Mouse (Mus musculus): ENCODE measurements at regions not wholly inside any gene's neighbourhood (a gene's known extent, or its start where the extent isn't known, plus 50 kb on each side); places are given as distances from the start of the nearest gene placed in this dataset.

DNA sequence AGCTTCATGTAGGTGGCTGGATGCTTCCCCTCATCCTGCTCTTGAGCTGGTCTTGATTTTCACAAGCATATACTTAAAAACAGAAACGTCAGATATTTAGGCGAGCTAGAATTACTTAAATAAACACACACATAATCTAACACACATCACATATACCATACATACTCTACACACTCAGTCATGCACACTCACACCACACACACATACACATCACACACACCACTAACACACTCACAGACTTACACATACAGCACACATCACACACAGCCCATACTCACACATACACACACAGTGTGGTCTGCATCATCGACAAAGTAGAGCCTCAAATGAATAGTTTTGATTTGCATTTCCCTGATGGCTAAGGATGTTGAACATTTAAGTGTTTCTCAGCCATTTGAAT, 116.9 kb downstream of the Spry2 start:
- no peak for DNase-seq (ENCODE audit: low spot score)

- no peak for DNase-seq (ENCODE audit: low spot score)
Measured at GRCm38 (mm10) chr14:105779349-105779748, 117.3 kb downstream of the Spry2 start.

DNA sequence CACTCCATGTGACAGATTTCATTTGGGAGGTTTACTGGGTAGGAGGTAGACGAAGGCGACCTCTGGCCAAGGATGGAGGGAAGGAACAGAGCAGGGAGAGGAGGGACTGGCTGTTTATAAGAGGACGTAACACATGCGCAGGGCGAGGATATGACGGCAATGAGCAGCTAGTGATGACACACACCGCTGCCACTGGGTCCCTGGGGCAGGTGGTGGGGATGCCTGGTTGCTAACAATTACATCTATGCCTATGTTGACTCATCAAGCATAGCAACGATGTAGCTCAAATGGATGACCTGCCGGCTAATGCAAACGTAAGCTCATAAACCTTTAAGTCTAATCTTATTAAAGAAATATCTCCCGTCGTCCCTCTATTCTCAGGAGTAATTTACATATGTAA, 122.9 kb downstream of the Spry2 start:
- no peak for DNase-seq (ENCODE audit: low spot score)

DNA sequence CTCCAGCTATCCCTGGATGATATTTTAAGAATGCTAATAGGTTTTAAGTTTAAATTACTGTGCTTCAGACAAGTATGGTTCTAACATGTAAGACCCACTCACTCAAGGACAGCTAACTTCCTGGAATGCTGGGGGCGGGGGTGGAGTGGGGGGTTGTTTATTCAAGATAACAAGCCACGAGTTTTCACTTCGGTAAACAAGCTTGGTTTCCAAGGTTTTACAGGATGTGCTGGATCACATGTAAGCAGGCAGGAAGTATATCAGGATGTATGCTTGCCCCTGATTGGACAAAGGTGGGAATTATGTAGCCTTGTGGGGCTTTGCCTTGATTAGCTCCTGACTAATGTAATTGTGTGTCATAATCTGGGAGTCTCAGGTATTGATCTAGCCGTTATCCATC, 129.5 kb downstream of the Spry2 start:
- no peak for DNase-seq (ENCODE audit: low spot score)

GRCm38 (mm10) chr14:105752509-105753375, 143.9 kb downstream of the Spry2 start:
- DNase-seq (ENCODE audit: low spot score): no peak

DNA sequence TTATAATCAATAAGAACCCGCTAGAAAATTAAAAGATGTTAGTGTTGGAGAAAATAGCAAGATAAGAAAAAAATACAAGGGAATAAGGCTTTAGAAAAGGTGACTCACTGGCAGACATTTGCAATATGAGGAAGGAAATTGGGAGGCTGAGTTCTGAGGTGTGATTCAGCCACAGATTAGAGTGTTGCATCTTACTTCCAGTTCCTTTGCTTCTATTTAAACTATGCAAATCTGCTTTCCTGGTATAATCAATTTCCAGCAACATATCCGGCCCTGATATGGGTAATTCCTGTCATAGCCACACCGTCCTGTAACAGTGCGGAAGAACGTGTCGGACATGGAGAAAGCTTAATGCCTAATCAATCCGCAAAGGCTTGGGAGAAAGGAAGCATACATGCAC, 144.9 kb downstream of the Spry2 start:
- DNase-seq (ENCODE audit: low spot score): no peak

DNA sequence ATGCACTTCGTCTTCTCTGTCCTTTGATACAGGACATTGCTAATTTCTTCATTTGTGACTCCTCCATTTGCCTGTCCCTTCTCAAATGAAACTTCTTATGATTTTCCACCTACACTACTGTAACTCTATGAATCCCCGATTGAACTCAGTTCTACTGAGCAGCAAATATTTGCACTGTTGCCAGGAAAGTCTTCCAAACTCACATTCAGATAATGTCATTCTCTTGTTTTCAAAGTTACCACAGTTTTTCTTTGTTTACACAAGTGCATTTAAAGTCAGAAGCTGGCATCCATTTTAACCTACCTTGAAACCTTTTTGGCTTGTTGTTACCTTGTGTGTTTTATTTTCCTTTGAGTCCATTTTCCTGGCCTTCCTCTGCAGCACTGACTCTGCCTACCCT, 152.0 kb downstream of the Spry2 start:
- no peak for DNase-seq (ENCODE audit: low spot score)

DNA sequence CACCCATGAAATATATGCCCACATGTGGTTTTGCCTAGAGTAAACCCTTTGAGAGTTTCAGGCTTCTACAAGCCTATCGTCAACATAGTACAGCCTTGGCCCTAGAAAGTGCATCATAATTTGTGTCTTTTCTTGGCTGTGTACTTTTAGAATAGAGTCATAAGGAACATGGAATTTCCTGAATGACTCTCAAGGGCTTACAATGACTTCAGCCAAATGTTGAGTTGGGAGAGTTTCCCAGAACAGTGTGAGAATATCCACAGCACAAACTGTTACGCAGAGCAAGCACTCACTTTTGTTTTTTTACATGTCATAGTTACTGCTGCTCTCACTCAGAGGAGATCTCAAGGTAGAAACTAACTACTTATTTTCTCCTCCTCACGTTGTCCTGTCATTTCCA, 152.5 kb downstream of the Spry2 start:
- no peak for DNase-seq (ENCODE audit: low spot score)

GRCm38 (mm10) chr14:105740889-105741288, 155.7 kb downstream of the Spry2 start:
- no peak for DNase-seq (ENCODE audit: low spot score)

DNA sequence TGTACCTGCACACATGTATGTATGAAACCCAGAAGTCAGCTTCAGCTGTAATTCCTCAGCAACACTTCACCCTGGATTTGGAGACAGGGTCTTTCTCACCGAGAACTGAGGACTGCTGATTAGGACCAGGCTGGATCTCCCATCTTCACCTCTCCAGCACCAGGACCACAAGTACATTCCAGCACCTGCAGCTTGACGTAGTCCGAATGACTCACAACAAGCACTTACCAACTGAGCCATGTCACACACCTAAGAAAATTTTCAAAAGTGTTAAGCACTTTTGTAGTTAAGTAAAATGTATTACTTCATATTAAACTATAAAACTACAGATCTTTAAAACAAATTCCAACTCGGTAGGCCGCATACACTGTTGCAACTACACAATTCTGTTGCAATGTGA, 158.1 kb downstream of the Spry2 start:
- no peak for DNase-seq (ENCODE audit: low spot score)

- no peak for DNase-seq (ENCODE audit: low spot score)
Measured at GRCm38 (mm10) chr14:105736352-105736751, 160.3 kb downstream of the Spry2 start.

DNA sequence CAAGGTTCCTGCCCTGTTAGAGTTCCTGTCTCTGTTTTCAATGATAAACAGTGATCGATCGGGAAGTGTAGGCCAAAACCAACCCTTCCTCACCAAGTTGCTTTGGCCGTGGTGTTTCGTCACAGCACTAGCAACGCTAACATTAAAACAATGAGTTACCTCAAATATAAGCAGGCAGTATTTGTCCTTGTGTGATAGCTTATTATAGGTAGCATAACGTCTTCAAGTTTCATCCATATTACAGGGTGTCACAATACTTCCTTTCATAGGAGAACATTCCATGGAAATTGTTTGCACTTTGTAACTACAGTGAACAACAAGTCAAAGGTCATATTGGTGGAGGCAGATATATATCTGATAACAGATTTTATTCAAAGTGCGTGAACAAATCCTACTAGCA, 162.3 kb downstream of the Spry2 start:
- DNase-seq (ENCODE audit: low spot score): no peak

DNA sequence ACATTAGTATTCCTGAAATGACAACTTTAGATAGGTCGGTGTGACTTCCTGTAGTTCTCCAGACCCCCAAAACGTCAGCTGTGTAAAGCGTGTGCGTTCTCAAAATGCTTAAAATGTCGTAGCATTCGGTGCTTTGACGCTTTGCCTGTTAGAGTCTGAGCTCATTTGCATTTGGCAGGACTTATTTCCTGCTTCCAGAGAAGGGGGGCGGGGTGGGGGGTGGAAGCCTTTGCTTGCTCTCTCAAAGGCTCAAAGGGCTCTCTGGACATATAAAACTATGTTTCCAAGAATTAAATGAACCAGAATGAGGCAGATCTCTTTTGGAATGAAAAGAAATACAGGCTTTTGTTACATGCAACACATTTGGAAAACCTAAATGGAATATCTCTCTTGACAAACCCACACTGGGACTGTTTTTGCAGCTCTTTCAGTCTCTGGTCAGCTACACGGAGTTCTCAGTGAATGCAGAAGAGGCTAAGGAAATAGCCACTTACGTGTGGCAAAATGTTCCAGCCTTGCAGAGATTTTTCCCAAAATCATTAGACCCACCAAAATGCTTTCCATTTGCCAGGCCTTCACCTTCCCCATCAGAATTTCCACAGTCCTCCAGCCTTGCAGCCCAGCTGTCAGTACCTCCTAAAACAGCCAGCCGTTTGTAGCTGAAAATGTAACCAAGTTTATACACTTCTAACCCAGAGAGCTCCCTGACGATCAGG, 163.4 kb downstream of the Spry2 start:
- no peak for DNase-seq (ENCODE audit: low spot score)

DNA sequence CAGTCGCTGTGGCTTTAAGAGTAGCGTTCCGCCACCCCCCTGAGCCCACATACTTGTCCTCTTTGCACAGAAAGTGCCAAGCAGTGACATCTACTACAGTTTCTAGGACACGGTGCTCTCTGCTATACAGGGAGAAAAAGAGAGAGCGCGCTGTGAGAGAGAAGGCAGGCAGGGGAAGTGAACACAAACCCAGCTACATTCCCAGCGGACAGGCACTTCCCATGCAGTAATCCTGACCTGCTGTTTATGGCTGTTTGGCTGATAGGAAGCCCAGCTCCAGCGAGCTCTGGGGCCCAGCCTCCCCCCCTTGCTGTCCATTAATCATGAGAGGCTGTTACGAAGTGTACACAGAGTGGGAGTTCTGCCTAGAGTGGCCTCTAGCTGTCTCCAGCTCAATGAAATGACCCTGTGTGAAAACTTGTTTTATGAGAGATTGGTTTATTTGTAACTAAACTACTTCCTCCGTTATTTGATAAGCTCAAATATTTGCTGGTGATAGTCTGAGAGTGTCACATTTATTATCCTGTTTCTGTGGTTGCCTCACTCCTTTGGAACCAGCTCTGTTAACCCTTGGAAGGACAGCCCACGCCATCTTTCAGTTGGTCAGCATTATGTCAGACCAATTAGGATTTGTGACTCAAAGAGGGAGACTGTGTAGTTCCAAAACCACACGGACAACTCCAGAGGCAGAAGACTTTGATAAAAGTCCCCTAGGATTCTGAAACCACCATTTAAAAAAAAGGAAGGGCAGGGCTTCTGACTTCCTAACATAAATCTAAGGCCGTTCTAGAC, 164.2 kb downstream of the Spry2 start:
- DNase-seq (ENCODE audit: low spot score): peak; percentile 11

DNA sequence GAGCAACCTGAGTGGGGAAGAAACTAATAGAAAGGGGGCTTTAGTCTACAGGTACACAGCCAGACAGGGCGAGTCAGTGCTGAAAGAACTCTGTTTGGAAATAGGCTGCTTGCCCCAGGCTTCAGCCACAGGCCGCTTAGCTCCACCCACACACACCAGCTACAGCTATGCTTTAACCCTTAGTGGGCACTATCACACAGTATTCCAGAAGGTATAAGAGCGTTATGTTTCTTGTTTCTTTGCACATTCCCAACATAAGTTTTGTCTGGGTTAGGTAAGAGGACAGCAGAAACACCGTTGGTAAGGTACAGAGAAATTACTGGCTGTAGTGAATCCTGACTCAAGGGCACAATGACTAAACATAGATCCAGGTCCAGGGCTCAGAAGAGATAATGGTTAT, 165.8 kb downstream of the Spry2 start:
- DNase-seq (ENCODE audit: low spot score): no peak

- DNase-seq (ENCODE audit: low spot score): no peak
Measured at GRCm38 (mm10) chr14:105728841-105729240, 167.8 kb downstream of the Spry2 start.

GRCm38 (mm10) chr14:105725741-105726140, 170.9 kb downstream of the Spry2 start:
- no peak for DNase-seq (ENCODE audit: low spot score)

GRCm38 (mm10) chr14:105722923-105723322, 173.7 kb downstream of the Spry2 start:
- DNase-seq (ENCODE audit: low spot score): no peak

DNA sequence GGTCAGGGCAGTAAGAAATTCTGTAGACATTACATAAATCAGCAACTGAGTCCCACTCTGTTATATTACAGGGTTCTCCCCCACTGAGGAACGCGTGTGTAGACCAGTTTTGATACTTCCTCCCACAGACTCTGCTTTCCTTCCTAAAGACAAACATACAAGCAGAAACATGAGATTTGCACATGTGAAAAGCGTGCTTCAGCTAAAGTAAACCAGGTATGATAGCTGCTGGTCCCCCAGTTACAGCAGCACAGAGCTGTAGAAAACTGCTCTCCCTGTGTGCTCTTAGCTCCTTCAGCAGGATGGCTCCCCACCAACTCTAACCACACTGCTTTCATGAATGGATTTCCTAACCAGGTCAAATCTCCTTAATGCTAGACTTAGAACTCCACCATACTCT, 175.0 kb downstream of the Spry2 start:
- no peak for DNase-seq (ENCODE audit: low spot score)

- no peak for DNase-seq (ENCODE audit: low spot score)
Measured at GRCm38 (mm10) chr14:105720816-105721510, 175.7 kb downstream of the Spry2 start.

DNA sequence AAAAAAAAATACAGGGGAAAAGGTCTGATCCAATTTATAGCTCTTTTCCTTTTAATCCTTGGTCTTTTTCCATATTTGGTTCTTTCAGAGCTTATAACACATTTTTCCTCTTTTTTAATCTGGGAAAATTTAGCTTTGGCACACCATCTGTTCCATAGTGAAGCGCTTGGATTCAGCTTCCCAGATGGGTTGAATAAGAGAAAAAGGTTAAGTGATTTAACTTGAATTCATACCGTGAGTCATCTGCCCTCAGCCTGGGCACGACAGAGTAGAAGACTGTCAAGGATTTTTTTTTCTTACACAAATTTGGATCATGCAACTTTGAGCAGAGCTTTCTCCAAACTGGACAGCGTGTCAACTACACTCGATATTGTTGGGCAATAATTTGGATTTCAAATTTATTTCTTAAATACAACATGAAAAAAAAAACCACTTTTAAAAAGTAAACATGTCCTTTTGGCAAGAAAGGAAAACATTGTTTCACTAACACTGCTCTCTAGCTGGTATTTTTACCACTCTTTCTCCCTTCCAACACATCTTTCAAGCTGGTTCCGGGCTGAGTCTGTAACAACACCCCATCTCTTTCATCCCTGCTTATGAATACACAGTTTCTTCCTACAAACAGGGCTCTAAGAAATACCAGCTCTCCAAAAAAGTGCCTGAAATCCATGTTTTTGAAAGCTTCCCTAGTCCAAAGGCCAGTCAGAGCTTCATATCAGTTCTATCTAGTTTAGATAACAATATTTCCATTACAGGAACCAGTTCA, 177.8 kb downstream of the Spry2 start:
- no peak for DNase-seq (ENCODE audit: low spot score)

Data from urinary bladder, postnatal 10 days (tissue).